Mouse (Mus musculus) stomach, postnatal 0 days (tissue): Measurements from ENCODE around the gene Sh3pxd2a. TPM values are rescaled to one million over a fixed set of nuclear protein-coding genes. Genes with fewer than 3 reads are reported as not detected.
A peak's percentile ranks its signal among the peaks of the same experiment; 100 is the strongest.

ENCODE experiments used
- ATAC-seq: fragments of 200-750 bp; cut with Nextera tagmentation; 2 replicates; pipeline ENCODE4 v1.8.0; 2017; ENCODE audit not compliant: low FRiP score, low TSS enrichment
- DNase-seq: peaks from one replicate; pipeline ENCODE4 v3.0.0-alpha.2; 2016; ENCODE audit warnings: low spot score
- H3K27ac ChIP-seq: fragments of 300-500 bp; sonication (generic); replicated peaks from 2 replicates; pipeline ENCODE4 v1.5.1; 2014; ENCODE audit warnings: mild to moderate bottlenecking, control low read depth
- H3K27me3 ChIP-seq: fragments of 300-500 bp; sonication (generic); 2 replicates; pipeline ENCODE4 v1.6.1; 2014; ENCODE audit warnings: low read length; ENCODE audit not compliant: control insufficient read depth, insufficient read depth
- H3K36me3 ChIP-seq: fragments of 300-500 bp; sonication (generic); 2 replicates; pipeline ENCODE4 v1.6.1; 2014; ENCODE audit warnings: low read length, mixed read lengths; ENCODE audit not compliant: control insufficient read depth, insufficient read depth
- H3K4me1 ChIP-seq: fragments of 300-500 bp; sonication (generic); replicated peaks from 2 replicates; pipeline ENCODE4 v1.6.1; 2014; ENCODE audit warnings: antibody characterized with exemption; ENCODE audit not compliant: control insufficient read depth, insufficient read depth
- H3K4me2 ChIP-seq: fragments of 300-500 bp; sonication (generic); replicated peaks from 2 replicates; pipeline ENCODE4 v1.6.1; 2014; ENCODE audit warnings: low read depth, mild to moderate bottlenecking, control low read depth, moderate library complexity
- H3K4me3 ChIP-seq: fragments of 300-500 bp; sonication (generic); 2 replicates; pipeline ENCODE4 v1.5.1; 2014; ENCODE audit warnings: low read depth, low read length, control low read depth
- H3K9ac ChIP-seq: fragments of 300-500 bp; sonication (generic); 2 replicates; pipeline ENCODE4 v1.6.1; 2014; ENCODE audit warnings: mild to moderate bottlenecking, low read length, control low read depth, mixed read lengths
- H3K9me3 ChIP-seq: fragments of 300-500 bp; sonication (generic); 2 replicates; pipeline ENCODE4 v1.6.1; 2016; ENCODE audit warnings: low read length; ENCODE audit not compliant: control insufficient read depth
- CTCF ChIP-seq: IDR thresholded peaks from 2 replicates; pipeline ENCODE4 v1.5.1; 2016; ENCODE audit warnings: antibody characterized with exemption, low read depth, mild to moderate bottlenecking, moderate library complexity
- EP300 ChIP-seq: optimal IDR thresholded peaks from 2 replicates; pipeline ENCODE3; 2016; ENCODE audit warnings: antibody characterized with exemption
- WGBS: fragments of 180-500 bp; shearing (Covaris S2); extraction: QIAGEN DNeasy Blood & Tissue Kit; methylation state at CpG from one replicate; pipeline ENCODE4 v1.1.7; 2014; 5-methylcytosine and 5-hydroxymethylcytosine counted together
- polyA plus RNA-seq: library from polyadenylated mRNA; unstranded; fragments of >200 nt; fragmentation: Nextera tagmentation; extraction: Ambion mirVana; gene quantifications from 2 replicates; pipeline ENCODE4 v1.2.1, GENCODE M21; 2015

Gene Sh3pxd2a
- polyA plus RNA-seq, 1 experiment from 2014 or later: 3.7 TPM

- Histone ChIP-seq H3K4me3 (no peak overlapping the region), H3K9ac (no peak overlapping the region), H3K9me3 (no peaks in the 10 kb centered on the region), H3K4me2 (no peak overlapping the region), H3K36me3 (no peaks in the 10 kb centered on the region), H3K27me3 (no peaks in the 10 kb centered on the region), H3K27ac (no peak overlapping the region; the same call in 1 of the 2 replicates), H3K4me1 (peaks cover 2% of the 10 kb centered on the region)
- 55% methylated on average over 13 of the region's 13 CpGs for whole genome bisulfite sequencing
- DNase-seq: no peak
- ATAC-seq: no peak
- TF ChIP-seq EP300: no peak
- TF ChIP-seq CTCF: no peak
These were observed 6.3 kb downstream of the Sh3pxd2a start for GRCm38 (mm10) chr19:47457711-47458503.

GRCm38 (mm10) chr19:47456021-47456420 lies 8.2 kb downstream of the Sh3pxd2a start:
- Histone ChIP-seq H3K4me1 (no peaks in the 10 kb centered on the region; the same call in 1 of the 2 replicates), H3K9ac (no peak overlapping the region), H3K9me3 (no peaks in the 10 kb centered on the region), H3K27ac (no peak overlapping the region), H3K27me3 (no peaks in the 10 kb centered on the region), H3K4me3 (no peak overlapping the region), H3K36me3 (no peaks in the 10 kb centered on the region), H3K4me2 (no peak overlapping the region)
- TF ChIP-seq CTCF: no peak
- no peak for TF ChIP-seq EP300
- WGBS: 60% methylated on average over 6 of the region's 6 CpGs
- DNase-seq (no peak), ATAC-seq (no peak)

- peak; percentile 43 for ATAC-seq
These were observed 9.0 kb downstream of the Sh3pxd2a start for GRCm38 (mm10) chr19:47455001-47455755.

DNA sequence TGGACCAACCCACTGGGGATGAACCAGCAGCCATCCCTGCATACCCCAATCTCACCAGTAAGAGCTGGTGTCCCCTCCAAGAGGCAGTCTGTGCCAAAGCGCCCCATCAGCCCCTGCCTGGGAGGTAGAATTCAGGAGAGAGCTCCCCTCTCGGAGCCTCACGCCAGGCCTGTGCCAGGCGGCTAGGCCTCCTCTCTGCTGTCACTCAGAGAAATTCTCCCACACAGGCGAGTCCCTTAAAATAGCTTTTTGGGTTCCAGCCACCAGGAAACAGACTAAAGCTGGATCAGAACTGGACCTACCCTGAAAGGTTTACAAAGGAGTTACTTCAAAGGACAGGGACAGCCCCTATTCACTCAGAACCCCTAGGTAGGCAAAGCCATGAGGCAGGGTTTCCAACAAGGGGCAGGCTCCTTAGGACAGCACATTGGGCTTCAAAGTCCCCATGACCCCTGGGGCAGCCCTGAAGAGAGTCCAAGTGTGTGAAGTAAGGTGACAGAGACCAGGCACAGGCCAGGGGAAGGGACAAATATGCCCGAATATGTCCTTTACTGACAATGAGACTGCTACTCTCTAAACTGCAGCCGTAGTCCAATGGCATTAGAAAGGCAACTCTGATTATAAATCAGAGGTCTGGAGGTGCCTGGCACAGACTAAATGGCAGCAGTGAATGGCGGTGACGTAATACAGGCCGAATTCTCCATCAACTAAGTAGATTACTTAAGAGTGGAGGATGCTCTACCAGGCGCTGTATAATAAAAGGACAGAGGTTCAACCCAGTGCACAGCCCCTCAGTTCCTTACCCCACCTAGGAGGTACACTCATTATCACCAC lies 9.8 kb downstream of the Sh3pxd2a start:
- TF ChIP-seq CTCF (no peak), EP300 (no peak)
- DNase-seq (no peak), ATAC-seq (no peak)
- Histone ChIP-seq H3K4me1 (peaks cover 5% of the 10 kb centered on the region), H3K4me3 (no peak overlapping the region), H3K9me3 (no peaks in the 10 kb centered on the region), H3K4me2 (no peak overlapping the region), H3K27me3 (no peaks in the 10 kb centered on the region), H3K9ac (no peak overlapping the region), H3K27ac (0 out of 2 replicates have a peak overlapping the region, but pooled peaks have one; percentile 40), H3K36me3 (no peaks in the 10 kb centered on the region)
- 62% methylated on average over 11 of the region's 11 CpGs for WGBS

More at GRCm38 (mm10) chr19:47455001-47455755, 9.0 kb downstream of the Sh3pxd2a start:
- Histone ChIP-seq H3K9me3 (no peaks in the 10 kb centered on the region), H3K27ac (no peak overlapping the region; the same call in 1 of the 2 replicates), H3K4me3 (no peak overlapping the region), H3K4me1 (peaks cover 5% of the 10 kb centered on the region), H3K27me3 (no peaks in the 10 kb centered on the region), H3K36me3 (no peaks in the 10 kb centered on the region), H3K9ac (no peak overlapping the region), H3K4me2 (no peak overlapping the region)
- 71% methylated on average over 15 of the region's 15 CpGs for WGBS
- no peak for DNase-seq
- TF ChIP-seq EP300 (no peak), CTCF (no peak)

DNA sequence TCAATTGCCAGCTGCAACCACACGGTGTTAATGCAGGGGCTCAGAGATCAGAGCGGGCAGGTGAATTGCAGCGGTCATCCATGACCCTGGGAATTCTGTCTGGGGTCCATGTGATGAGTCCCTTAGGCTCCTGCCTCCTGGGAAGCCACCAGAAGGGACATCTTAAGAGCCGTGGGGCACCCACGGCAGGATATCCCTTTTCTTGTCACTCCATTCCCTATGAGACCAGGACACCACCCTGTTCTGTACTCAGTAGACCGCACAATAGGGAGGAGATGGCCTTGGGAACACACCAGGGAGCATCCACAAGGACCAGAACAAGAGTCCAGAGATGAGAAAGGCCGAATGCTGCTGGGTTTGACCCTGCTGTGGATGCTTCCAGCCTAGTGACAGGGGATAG lies 10.8 kb downstream of the Sh3pxd2a start:
- Histone ChIP-seq H3K36me3 (no peaks in the 10 kb centered on the region), H3K27me3 (no peaks in the 10 kb centered on the region), H3K4me3 (no peak overlapping the region), H3K9me3 (no peaks in the 10 kb centered on the region), H3K4me1 (peaks cover 5% of the 10 kb centered on the region), H3K9ac (no peak overlapping the region), H3K4me2 (no peak overlapping the region), H3K27ac (no peak overlapping the region)
- DNase-seq (no peak), ATAC-seq (no peak)
- TF ChIP-seq CTCF (no peak), EP300 (no peak)
- 91% methylated on average over 7 of the region's 7 CpGs for WGBS
